ENCODE assay signal across 14 mouse cellular contexts in genomic region chr8:91508284-91508683, GRCm38 (mm10).
DNase-seq lines count a peak whose midpoint lies in the region; ATAC-seq and TF ChIP-seq lines count a peak whose summit lies in the region.
"Had no signal": no experiment of that assay in that cellular context is flagged by ENCODE, and none has a peak within 500 bp of the region (broad histone marks: within the 10 kb centered on the region; RNA-seq: fewer than 3 reads in every experiment).

No protein-coding gene starts in this region.

- H3K27ac ChIP-seq in heart, postnatal 0 days (ENCODE audit: low read depth): peak overlapping the region; percentile 51
- 0 out of 2 replicates have a peak overlapping the region, but pooled peaks have one; percentile 28 for H3K27ac ChIP-seq in liver, embryonic 12.5 days
- no peak overlapping the region for H3K27ac ChIP-seq in liver, postnatal 0 days (ENCODE audit: low read depth)
- H3K27ac ChIP-seq in stomach, embryonic 15.5 days: peak overlapping the region; percentile 2; the same call in 1 of the 2 replicates
- H3K27ac ChIP-seq: neural tube, embryonic 12.5 days had no signal

- TF ChIP-seq CTCF in heart, postnatal 0 days (IDR thresholded peaks at IDR 0.05; ENCODE audit: low read depth): no peak
- no peak for TF ChIP-seq CTCF in liver, postnatal 0 days (IDR thresholded peaks at IDR 0.05; ENCODE audit: low read depth)

- no peak for TF ChIP-seq EP300 in heart, postnatal 0 days (IDR thresholded peaks at IDR 0.05; ENCODE audit: low read depth)
- no peak for TF ChIP-seq EP300 in liver, postnatal 0 days (IDR thresholded peaks at IDR 0.05; ENCODE audit: low read depth)

- no peak overlapping the region for H3K9ac ChIP-seq in heart, postnatal 0 days (replicated peaks; ENCODE audit: low read depth, low read length)
- H3K9ac ChIP-seq in liver, embryonic 12.5 days: no peak overlapping the region
- H3K9ac ChIP-seq in liver, postnatal 0 days (replicated peaks): no peak overlapping the region
- no peak overlapping the region for H3K9ac ChIP-seq in stomach, embryonic 15.5 days
- H3K9ac ChIP-seq: neural tube, embryonic 12.5 days had no signal

- no peak overlapping the region for H3K4me3 ChIP-seq in heart, postnatal 0 days (ENCODE audit: low read depth, low read length)
- H3K4me3 ChIP-seq in liver, embryonic 12.5 days: no peak overlapping the region
- no peak overlapping the region for H3K4me3 ChIP-seq in liver, postnatal 0 days (ENCODE audit: low read depth, low read length)
- no peak overlapping the region for H3K4me3 ChIP-seq in stomach, embryonic 15.5 days (replicated peaks)
- H3K4me3 ChIP-seq: erythroblast, embryonic 14.5 days; neural tube, embryonic 12.5 days had no signal

- DNase-seq in adrenal gland, postnatal 14 days: peak; percentile 17
- DNase-seq in adrenal gland, adult 2 months: no peak
- no peak for DNase-seq in heart, postnatal 0 days (ENCODE audit: low spot score)
- no peak for DNase-seq in heart, adult 8-10 months (ENCODE audit: low spot score)
- DNase-seq in liver, postnatal 0 days: no peak
- DNase-seq: cerebellum, postnatal 14 days; midbrain, embryonic 14.5 days; spleen, adult 18-20 months had no signal

- H3K27me3 ChIP-seq in heart, postnatal 0 days (ENCODE audit: control insufficient read depth, insufficient read depth, low read length): no peaks in the 10 kb centered on the region
- H3K27me3 ChIP-seq in liver, embryonic 12.5 days (replicated peaks): no peaks in the 10 kb centered on the region
- no peaks in the 10 kb centered on the region for H3K27me3 ChIP-seq in liver, postnatal 0 days (ENCODE audit: insufficient read depth, low read length)
- H3K27me3 ChIP-seq in stomach, embryonic 15.5 days (replicated peaks): no peaks in the 10 kb centered on the region

- ATAC-seq in heart, postnatal 0 days (ENCODE audit: insufficient read depth, low read depth): no peak
- ATAC-seq in liver, embryonic 12.5 days: no peak
- no peak for ATAC-seq in liver, postnatal 0 days
- no peak for ATAC-seq in stomach, embryonic 15.5 days (ENCODE audit: insufficient read depth, low FRiP score, low read depth)
- ATAC-seq in megakaryocyte-erythroid progenitor cell, adult 5-6 weeks (replicated peaks; ENCODE audit: low FRiP score, low TSS enrichment, poor library complexity, severe bottlenecking): no peak
- ATAC-seq: intestine, embryonic 16.5 days had no signal

- peaks cover 43% of the 10 kb centered on the region for H3K4me1 ChIP-seq in heart, postnatal 0 days (ENCODE audit: control insufficient read depth, insufficient read depth)
- H3K4me1 ChIP-seq in liver, embryonic 12.5 days: peaks cover 31% of the 10 kb centered on the region
- H3K4me1 ChIP-seq in liver, postnatal 0 days (ENCODE audit: insufficient read depth): peaks cover 6% of the 10 kb centered on the region
- H3K4me1 ChIP-seq in stomach, embryonic 15.5 days: peaks cover 22% of the 10 kb centered on the region

- 54% methylated on average over 4 of the region's 4 CpGs for WGBS in heart, postnatal 0 days
- WGBS in liver, embryonic 12.5 days (ENCODE audit: insufficient replicate concordance): 48% methylated on average over 4 of the region's 4 CpGs
- 60% methylated on average over 4 of the region's 4 CpGs for WGBS in liver, postnatal 0 days (ENCODE audit: insufficient replicate concordance)
- 67% methylated on average over 4 of the region's 4 CpGs for WGBS in stomach, embryonic 15.5 days

- H3K9me3 ChIP-seq in heart, postnatal 0 days (replicated peaks; ENCODE audit: control insufficient read depth, low read length): no peaks in the 10 kb centered on the region
- no peaks in the 10 kb centered on the region for H3K9me3 ChIP-seq in liver, embryonic 12.5 days (replicated peaks)
- no peaks in the 10 kb centered on the region for H3K9me3 ChIP-seq in liver, postnatal 0 days (ENCODE audit: low read length)
- no peaks in the 10 kb centered on the region for H3K9me3 ChIP-seq in stomach, embryonic 15.5 days
- H3K9me3 ChIP-seq: neural tube, embryonic 12.5 days had no signal

- no peak overlapping the region for H3K4me2 ChIP-seq in heart, postnatal 0 days (ENCODE audit: low read depth, low read length)
- no peak overlapping the region for H3K4me2 ChIP-seq in liver, embryonic 12.5 days
- no peak overlapping the region for H3K4me2 ChIP-seq in liver, postnatal 0 days (ENCODE audit: low read depth, low read length)
- H3K4me2 ChIP-seq in stomach, embryonic 15.5 days: no peak overlapping the region
- H3K4me2 ChIP-seq: neural tube, embryonic 12.5 days had no signal

- H3K36me3 ChIP-seq in heart, postnatal 0 days (replicated peaks; ENCODE audit: control insufficient read depth, insufficient read depth, low read length): no peaks in the 10 kb centered on the region
- no peaks in the 10 kb centered on the region for H3K36me3 ChIP-seq in liver, embryonic 12.5 days
- H3K36me3 ChIP-seq in liver, postnatal 0 days (replicated peaks; ENCODE audit: insufficient read depth, low read length): no peaks in the 10 kb centered on the region; the same call in 1 of the 2 replicates
- no peaks in the 10 kb centered on the region for H3K36me3 ChIP-seq in stomach, embryonic 15.5 days
- H3K36me3 ChIP-seq: neural tube, embryonic 12.5 days had no signal
